In the genomic region with DNA sequence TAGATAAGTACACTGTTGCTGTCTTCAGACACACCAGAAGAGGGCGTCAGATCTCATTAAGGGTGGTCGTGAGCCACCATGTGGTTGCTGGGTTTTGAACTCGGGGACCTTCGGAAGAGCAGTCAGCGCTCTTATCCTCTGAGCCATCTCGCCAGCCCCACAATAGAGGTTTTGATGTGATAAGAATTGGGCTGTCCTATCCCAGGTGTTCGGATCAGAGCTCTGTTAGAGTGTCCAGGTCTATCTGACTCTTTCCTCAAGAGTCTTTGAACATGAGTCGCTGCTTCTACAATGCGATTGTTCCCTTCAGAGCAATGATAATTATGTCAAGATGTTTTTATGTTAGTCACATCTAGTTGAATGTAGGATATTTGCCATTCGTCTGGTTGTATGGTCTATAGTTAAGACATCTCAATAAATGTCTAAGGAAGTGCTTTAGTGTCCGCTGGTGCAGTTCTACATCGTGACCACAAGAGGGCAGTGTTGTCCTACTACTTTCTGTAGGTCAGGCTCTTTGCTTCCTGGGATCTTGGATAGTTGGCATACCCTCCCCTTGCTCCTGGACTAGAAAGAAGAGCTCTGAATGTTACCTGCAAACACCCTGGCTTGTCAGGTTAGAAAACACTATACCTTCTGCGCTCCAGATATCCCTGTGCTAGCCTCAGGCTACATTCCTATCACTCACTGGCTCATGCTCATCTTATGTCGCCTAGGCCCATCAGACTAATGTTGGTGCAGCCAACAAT, we compare ENCODE assay signal across 9 mouse cellular contexts. TPM values are rescaled to one million over a fixed set of nuclear protein-coding genes. Genes with fewer than 3 reads are reported as not detected.
A peak's percentile ranks its signal among the peaks of the same experiment; 100 is the strongest.
DNase-seq lines count a peak whose midpoint lies in the region; ATAC-seq and TF ChIP-seq lines count a peak whose summit lies in the region.
"Had no signal": no experiment of that assay in that cellular context is flagged by ENCODE, and none has a peak within 500 bp of the region (broad histone marks: within the 10 kb centered on the region; RNA-seq: fewer than 3 reads in every experiment).

No protein-coding gene starts in this region.

- H3K4me2 ChIP-seq in hindbrain, postnatal 0 days (ENCODE audit: low read depth, low read length), result no peak overlapping the region
- no peak overlapping the region for H3K4me2 ChIP-seq in stomach, postnatal 0 days (replicated peaks; ENCODE audit: low read depth)

- no peaks in the 10 kb centered on the region for H3K4me1 ChIP-seq in hindbrain, postnatal 0 days (ENCODE audit: insufficient read depth, low read length)
- no peaks in the 10 kb centered on the region for H3K4me1 ChIP-seq in stomach, postnatal 0 days (replicated peaks; ENCODE audit: control insufficient read depth, insufficient read depth)

- DNase-seq in left cerebral cortex, postnatal 25 days (ENCODE audit: low spot score in 2 of 2), result peak; percentile 31 to 36
- no peak for DNase-seq in left cerebral cortex, adult 11 months (ENCODE audit: low spot score)
- DNase-seq in Muller cell, postnatal 12 days (ENCODE audit: inconsistent ontology term), result peak; percentile 30
- DNase-seq in embryo, embryonic 10 days (ENCODE audit: low spot score), result peak; percentile 87
- DNase-seq in hindbrain, postnatal 0 days (ENCODE audit: low spot score), result peak; percentile 90
- DNase-seq in lung, postnatal 36 days, result peak; percentile 40
- DNase-seq in stomach, postnatal 0 days (ENCODE audit: low spot score), result peak; percentile 31
- DNase-seq in T-cell, adult 2 months (ENCODE audit: low spot score), result no peak

- no peak overlapping the region for H3K4me3 ChIP-seq in hindbrain, postnatal 0 days (ENCODE audit: low read length)
- H3K4me3 ChIP-seq in stomach, postnatal 0 days (ENCODE audit: low read depth, low read length), result no peak overlapping the region

- H3K27me3 ChIP-seq in hindbrain, postnatal 0 days (ENCODE audit: insufficient read depth, low read length), result no peaks in the 10 kb centered on the region
- no peaks in the 10 kb centered on the region for H3K27me3 ChIP-seq in stomach, postnatal 0 days (ENCODE audit: control insufficient read depth, insufficient read depth, low read length)

- H3K9ac ChIP-seq in hindbrain, postnatal 0 days (replicated peaks; ENCODE audit: low read length), result no peak overlapping the region
- H3K9ac ChIP-seq in stomach, postnatal 0 days (ENCODE audit: low read length), result no peak overlapping the region

- intact Hi-C loops in left cerebral cortex, postnatal 25 days (cut with DNase I), result loop anchor here (1.0 to 5.0 kb wide), 4 partner anchors 94 to 598 kb away; no protein-coding TSS in a partner anchor

- no peaks in the 10 kb centered on the region for H3K9me3 ChIP-seq in hindbrain, postnatal 0 days (ENCODE audit: low read length)
- H3K9me3 ChIP-seq in stomach, postnatal 0 days (ENCODE audit: control insufficient read depth, low read length), result no peaks in the 10 kb centered on the region

- no peak for TF ChIP-seq EP300 in stomach, postnatal 0 days (optimal IDR thresholded peaks at IDR 0.05)

- TF ChIP-seq CTCF in hindbrain, postnatal 0 days (IDR thresholded peaks at IDR 0.05; ENCODE audit: low read depth), result peak; percentile 98
- TF ChIP-seq CTCF in stomach, postnatal 0 days (IDR thresholded peaks at IDR 0.05; ENCODE audit: low read depth), result peak; percentile 97

- 37% methylated on average over 14 of the region's 14 CpGs for WGBS in hindbrain, postnatal 0 days
- 35% methylated on average over 14 of the region's 14 CpGs for WGBS in stomach, postnatal 0 days

- ATAC-seq in hindbrain, postnatal 0 days, result peak; percentile 74
- peak; percentile 49; the same call in 1 of the 2 replicates for ATAC-seq in stomach, postnatal 0 days (ENCODE audit: low FRiP score, low TSS enrichment)

- no peaks in the 10 kb centered on the region for H3K36me3 ChIP-seq in hindbrain, postnatal 0 days (ENCODE audit: insufficient read depth, low read length)
- H3K36me3 ChIP-seq in stomach, postnatal 0 days (ENCODE audit: control insufficient read depth, insufficient read depth, low read length), result no peaks in the 10 kb centered on the region

- H3K27ac ChIP-seq in hindbrain, postnatal 0 days, result no peak overlapping the region
- no peak overlapping the region for H3K27ac ChIP-seq in stomach, postnatal 0 days (replicated peaks)

RNA-seq across cellular contexts. Expression of a gene that starts 3.8 kb away (rescaled TPM):
- not detected for total RNA-seq in left cerebral cortex, postnatal 25 days (2021)
- not detected in 2 replicates for total RNA-seq in hindbrain, postnatal 0 days (2014; rRNA removed)
- not detected in 2 replicates for polyA plus RNA-seq in hindbrain, postnatal 0 days (2015; fragmentation: Nextera tagmentation; extraction: Ambion mirVana)
- polyA plus RNA-seq in stomach, postnatal 0 days (2015; fragmentation: Nextera tagmentation; extraction: Ambion mirVana), result 0.07 TPM in 1 of 2 replicates, not detected in the other
- polyA plus RNA-seq: frontal cortex, adult 2 months had no signal

RNA-seq across cellular contexts. Expression of a gene that starts 8.4 kb away (rescaled TPM):
- 1 to 10 TPM; 4.6 to 6.1 TPM for total RNA-seq in left cerebral cortex, postnatal 25 days (2021)
- 0.52 and 1.1 TPM in 2 replicates for total RNA-seq in hindbrain, postnatal 0 days (2014; rRNA removed)
- polyA plus RNA-seq in hindbrain, postnatal 0 days (2015; fragmentation: Nextera tagmentation; extraction: Ambion mirVana), result 2.3 and 2.8 TPM in 2 replicates
- 0.54 and 0.61 TPM in 2 replicates for polyA plus RNA-seq in stomach, postnatal 0 days (2015; fragmentation: Nextera tagmentation; extraction: Ambion mirVana)

RNA-seq across cellular contexts. Expression of a gene that starts 13.8 kb away (rescaled TPM):
- total RNA-seq in left cerebral cortex, postnatal 25 days (2021), result not detected
- not detected in 2 replicates for total RNA-seq in hindbrain, postnatal 0 days (2014; rRNA removed)
- not detected in 2 replicates for polyA plus RNA-seq in hindbrain, postnatal 0 days (2015; fragmentation: Nextera tagmentation; extraction: Ambion mirVana)
- polyA plus RNA-seq in stomach, postnatal 0 days (2015; fragmentation: Nextera tagmentation; extraction: Ambion mirVana), result not detected in 2 replicates
- polyA plus RNA-seq: frontal cortex, adult 2 months had no signal

RNA-seq across cellular contexts. Expression of a gene that starts 23.8 kb away (rescaled TPM):
- 10 to 100 TPM; 21.3 to 23.0 TPM for total RNA-seq in left cerebral cortex, postnatal 25 days (2021)
- total RNA-seq in hindbrain, postnatal 0 days (2014; rRNA removed), result 15.8 and 24.3 TPM in 2 replicates
- 28.0 and 29.2 TPM in 2 replicates for polyA plus RNA-seq in hindbrain, postnatal 0 days (2015; fragmentation: Nextera tagmentation; extraction: Ambion mirVana)
- 3.9 and 4.6 TPM in 2 replicates for polyA plus RNA-seq in stomach, postnatal 0 days (2015; fragmentation: Nextera tagmentation; extraction: Ambion mirVana)

RNA-seq across cellular contexts. Expression of a gene that starts 26.5 kb away (rescaled TPM):
- total RNA-seq in left cerebral cortex, postnatal 25 days (2021), result not detected
- total RNA-seq in hindbrain, postnatal 0 days (2014; rRNA removed), result not detected in 2 replicates
- not detected in 2 replicates for polyA plus RNA-seq in hindbrain, postnatal 0 days (2015; fragmentation: Nextera tagmentation; extraction: Ambion mirVana)
- not detected in 2 replicates for polyA plus RNA-seq in stomach, postnatal 0 days (2015; fragmentation: Nextera tagmentation; extraction: Ambion mirVana)
- polyA plus RNA-seq: frontal cortex, adult 2 months had no signal

Comparison
In these comparisons a context has a peak if more than half of its experiments do, and no peak if none do; other contexts are left out.
1. DNase-seq: peak in left cerebral cortex, postnatal 25 days (2 of 2), Muller cell, postnatal 12 days (single experiment), embryo, embryonic 10 days (single experiment), hindbrain, postnatal 0 days (single experiment), lung, postnatal 36 days (single experiment) and stomach, postnatal 0 days (single experiment); none in left cerebral cortex, adult 11 months (single experiment) and T-cell, adult 2 months (single experiment).